Mouse (Mus musculus): ENCODE data around the gene Atf3.

Atf3 gene

DNA sequence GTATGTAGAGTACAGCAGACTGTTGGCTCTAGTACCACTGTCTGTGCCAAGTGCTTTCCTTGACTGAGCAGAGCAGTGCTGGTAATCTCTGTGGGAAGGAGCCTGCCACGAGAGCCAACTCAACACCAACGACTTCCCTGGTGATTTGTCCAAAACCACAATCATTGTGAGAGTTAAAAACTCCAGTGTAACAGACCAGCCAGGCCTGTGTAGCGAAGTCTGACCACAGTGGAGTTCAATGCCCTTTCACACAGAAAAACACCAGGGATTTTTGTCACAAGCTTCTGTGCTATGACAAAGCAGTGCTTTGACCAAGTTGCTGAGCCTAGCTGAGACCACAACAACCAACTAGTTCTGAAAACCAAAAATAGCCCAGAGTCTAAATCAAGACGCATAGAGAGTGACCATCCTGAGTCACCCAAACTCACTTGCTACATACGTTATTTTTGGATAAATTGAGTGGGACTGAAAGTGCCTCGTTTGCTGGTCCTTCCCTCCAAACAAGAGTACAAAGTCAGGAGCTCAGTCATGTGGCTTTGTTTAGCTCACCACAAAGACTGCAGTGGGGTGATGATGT, 12.6 kb upstream of the Atf3 start:
- DNase-seq (ENCODE audit: low spot score in 2 of 2), result no peak

DNA sequence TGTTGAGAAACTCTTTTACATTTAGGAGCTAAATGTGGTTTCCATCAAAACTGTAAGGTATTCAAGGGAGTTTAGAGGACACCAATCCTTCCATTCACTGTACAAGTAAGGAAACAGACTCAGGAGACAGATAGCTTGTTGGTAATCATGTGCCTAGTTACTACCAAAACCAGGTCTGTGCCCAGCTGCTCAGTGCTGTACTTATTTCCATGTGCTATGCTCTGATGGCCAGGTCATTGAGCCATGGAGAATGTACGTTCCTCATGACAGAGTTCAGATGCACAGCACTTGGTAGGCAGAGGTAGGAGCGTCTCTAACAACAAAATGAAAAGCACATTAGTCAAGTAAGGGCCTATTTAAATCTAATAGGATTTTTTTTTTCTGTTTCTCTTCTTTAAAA, 8.7 kb upstream of the Atf3 start:
- no peak for DNase-seq (ENCODE audit: low spot score in 2 of 2)

DNA sequence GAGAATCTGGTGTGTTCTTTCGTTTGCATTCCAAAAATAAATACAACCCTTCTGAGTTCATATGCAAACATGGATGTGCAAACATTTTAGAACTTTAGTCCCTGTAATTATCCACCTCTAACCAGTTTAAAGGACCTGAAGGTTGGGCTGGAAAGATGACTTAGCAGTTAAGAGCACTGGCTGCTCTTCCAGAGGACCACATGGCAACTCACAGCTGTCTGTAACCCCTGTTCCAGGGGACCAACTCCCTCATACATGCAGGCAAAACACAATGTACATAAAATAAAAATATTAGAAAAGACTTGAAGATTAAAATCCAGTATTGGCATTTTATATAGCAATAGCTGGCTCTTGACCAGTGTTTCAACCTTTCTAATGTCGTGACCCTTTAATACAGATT, 7.9 kb upstream of the Atf3 start:
- DNase-seq (ENCODE audit: low spot score in 2 of 2), result no peak

DNA sequence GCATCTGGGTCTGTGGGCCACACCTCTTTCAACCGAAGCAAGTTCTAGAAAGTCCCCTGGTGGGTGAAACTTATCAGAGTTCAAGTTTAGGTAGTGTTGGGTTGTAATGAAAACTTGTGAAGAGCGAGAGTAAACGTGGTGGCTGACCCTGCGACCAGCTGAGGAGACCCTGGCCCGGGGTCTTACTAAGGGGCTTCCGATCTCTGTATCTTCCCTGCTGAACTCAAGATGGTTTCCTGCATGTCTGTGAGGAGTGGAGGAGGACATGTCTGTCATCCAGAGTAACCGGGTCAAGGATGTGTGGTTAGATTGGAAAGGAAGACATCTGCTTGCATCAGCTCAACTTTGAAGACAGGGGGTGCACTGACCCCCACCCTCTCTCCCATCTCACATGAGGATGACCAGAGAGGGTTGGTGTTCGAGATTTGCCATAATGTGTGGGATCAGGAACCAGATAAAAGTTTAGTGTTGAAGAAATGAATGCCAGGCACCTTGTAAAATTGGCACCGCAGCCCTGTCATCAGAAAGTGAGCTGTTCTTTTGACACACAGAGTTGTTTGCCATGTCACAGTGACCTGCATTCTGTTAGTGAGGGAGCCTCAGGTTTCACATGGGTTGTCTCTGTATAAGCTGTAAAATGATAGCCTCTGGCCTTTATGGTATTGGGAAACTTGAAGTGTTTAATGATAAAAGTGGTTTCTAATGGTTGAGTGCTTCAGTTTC, 7.3 kb upstream of the Atf3 start:
- no peak for DNase-seq (ENCODE audit: low spot score in 2 of 2)

DNA sequence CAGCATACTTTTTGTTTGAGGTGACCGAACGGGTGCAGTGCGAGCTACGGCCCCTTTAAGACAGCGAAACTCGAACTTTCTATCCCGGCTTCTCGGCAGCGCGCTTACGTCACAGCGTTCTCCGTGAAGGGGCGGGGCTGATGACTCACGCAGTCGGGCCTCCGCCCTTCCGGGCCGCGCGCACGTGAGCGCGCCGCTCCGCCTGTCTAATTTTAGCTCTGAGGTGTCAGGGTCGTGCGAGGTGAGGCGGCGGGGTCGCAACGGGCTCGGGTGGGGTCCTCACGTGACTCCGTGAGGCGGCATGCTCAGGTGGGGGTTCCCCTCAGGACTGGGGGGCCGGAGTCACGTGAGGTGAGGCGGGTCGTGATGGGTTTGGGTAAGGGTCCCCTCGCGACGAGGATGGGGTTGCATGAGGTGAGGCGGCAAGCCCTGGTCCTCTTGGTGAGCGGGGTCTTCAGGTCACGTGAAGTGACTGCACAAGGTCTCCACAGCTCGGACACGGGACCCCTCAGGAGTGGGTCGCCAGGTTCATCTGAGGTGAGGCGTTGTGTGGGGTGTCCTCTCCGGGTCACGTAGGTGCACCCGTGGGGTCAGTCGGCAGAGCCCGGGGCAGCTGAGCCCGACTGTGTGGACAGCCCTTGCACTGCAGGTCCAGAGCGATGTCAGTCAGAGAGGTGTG, 6.6 kb upstream of the Atf3 start:
- peak; percentile 85 to 90 for DNase-seq (ENCODE audit: low spot score in 2 of 2)

DNA sequence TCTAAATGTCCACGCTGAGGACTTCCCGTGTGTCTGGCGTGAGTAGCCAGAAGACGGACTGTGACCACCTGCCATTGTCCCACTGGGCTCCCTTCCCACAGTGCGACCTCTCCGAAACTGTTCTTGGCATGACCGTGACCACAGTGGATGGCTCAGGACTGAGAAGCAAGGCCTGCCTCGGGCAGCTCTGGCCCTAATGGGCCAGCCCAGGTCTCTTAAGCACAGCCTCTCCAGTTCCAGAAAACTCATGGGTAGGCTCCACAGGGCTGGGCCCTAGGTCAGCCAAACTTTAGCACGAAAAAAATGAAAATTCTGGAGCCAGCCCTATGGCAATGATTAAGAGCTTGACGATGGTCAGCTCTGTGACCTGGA, 6.1 kb upstream of the Atf3 start:
- DNase-seq (ENCODE audit: low spot score in 2 of 2), result no peak

DNA sequence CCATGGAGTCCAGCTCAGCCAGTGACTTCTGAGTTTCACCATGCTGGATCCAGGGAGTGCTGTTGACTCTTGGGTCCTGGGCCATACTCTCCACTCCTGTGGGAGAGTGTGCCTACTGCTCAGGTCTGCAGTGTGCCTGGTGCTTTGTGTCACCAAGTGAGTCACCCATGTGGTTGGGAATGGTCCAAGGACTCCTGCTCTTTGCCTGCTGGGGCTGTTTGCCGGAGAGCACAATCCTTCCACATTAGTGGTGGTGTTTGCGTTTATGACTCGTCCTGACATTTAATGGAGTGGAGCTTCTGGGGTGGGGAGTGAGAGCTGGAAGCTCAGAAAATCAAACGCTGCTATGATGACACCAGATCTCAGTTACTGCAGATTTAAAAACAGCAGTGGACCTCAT, 4.2 kb upstream of the Atf3 start:
- no peak for DNase-seq (ENCODE audit: low spot score in 2 of 2)

DNA sequence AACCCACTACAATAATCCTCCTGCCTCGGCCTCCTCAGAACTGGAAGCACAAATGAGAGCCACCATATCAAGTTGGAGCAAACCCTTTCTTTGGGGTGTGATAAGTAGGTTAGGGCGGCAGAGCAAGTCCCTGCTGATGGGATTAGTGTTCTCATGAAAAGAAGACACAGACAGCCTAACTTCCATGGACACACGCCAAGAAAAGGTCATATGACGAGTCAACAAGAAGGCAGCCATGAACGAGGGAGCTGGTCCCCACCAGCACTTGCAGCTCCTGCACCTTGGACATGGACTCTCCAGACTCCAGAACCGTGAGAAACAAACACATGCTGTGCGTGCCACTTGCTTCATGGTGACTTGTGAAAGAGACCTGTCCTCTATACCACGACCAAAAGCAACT, 2.7 kb upstream of the Atf3 start:
- DNase-seq (ENCODE audit: low spot score in 2 of 2), result no peak

DNA sequence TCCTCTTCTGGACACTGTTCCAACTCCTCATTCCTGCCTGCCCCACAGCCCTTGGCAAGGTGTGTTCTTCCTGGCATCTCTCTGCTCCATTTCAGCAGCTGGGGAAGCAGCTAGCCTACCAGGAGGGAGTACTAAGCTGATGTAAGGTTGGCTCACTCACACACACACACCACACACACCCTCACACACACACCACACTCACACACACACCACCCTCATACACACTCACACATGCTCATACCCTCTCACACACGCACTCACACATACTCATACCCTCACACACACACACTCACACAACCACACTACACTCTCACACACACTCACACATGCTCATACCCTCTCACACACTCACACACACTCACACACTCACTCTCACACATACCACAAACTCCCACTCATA, 1.9 kb upstream of the Atf3 start:
- DNase-seq (ENCODE audit: low spot score in 2 of 2), result no peak

DNA sequence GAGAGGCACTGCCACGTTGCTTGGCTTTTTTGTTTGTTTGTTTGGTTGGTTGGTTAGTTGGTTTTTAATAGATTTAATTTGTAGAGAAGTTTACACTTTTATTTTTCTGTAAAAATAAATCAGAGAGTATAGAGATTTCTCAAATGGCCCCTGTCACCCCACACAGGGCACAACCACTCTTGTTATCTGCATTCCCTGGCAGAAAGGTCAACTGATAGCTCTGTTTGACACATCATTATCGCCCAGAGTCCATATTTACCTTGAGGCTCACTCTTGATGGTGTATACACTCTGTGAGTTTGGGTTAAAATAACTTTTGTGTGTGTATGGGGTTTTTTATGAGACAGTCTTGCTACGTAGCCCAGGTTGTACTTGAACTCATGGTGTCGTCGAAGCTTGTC, 744 bp upstream of the Atf3 start:
- no peak for DNase-seq (ENCODE audit: low spot score in 2 of 2)

DNA sequence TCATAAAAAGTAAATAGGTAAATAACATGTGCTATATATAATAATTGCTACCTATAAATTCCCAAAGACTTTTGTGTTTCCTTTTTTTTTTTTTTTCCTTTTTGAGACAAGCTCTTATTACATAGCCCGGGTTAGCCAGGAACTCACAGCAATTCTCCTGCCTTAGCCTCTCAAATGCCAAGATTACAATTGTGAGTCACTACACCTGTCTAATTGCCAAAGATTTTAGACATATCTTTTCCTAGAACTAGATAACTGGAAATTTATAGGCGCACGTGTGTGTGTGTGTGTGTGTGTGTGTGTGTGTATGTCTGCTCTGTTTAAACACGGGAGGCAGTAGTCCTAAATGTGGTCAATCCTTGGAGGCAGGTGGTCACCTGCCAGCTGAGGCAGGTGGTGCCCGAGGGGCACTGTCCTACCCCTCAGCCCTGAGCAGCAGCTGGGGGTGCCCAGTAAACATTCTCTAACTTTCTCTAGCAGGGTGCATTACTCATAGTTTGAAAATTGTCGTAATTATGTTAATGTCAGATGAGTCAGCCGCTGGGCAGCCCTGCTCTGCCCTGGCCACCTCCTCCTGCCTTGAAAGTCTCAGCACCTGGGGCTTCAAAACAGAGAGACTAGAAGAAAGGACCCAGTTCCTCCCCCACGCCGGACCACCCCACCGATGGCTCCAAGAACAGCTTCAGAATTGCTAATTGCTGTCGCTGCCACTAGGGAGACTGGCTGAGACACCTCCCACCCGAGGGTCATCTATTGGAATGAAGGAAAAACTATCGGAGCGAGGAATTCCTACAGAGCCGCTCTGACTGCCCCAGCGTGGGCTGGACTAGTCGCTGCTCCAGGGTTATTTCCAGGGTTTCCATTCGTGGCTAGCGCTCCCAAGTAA, 1.8 kb downstream of the Atf3 start:
- DNase-seq (ENCODE audit: low spot score in 2 of 2), result no peak

DNA sequence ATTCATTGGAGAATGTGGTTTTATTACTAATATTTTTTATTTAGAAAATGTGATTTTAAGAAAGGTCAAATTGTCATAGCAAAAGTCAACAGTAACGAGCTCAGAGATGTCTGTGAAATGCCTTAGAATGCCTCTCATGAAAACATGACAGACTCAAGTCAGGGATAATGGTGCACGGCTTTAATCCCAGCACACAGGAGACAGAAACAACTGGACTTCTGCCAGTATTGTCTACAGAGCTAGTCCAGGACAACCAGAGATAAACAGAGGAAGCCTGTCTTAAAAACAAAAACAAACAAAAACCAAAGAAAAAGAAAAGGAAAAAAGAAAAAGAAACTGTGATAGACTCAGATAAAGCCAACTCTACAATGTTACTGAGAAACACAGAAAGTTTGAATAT, 6.7 kb downstream of the Atf3 start:
- DNase-seq (ENCODE audit: low spot score in 2 of 2), result no peak

DNA sequence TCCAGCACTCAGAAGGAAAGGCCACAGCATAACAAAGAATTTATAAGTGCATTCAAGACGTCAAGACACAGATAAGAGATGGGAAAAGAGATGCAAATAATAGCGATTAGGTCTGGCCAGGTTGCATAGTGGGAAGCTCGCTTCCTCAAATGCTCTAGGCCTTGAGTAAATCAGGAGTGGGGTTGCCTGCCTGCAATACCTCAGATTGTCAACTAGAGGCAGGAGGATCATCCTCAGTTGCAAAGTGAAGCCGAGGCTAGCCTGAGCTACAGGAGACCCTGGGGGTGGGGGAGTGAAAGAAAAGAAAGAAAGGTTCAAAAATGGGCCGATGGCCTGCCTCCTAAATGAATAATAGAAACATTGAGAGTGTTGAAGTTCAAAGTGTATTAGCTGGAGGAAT, 12.0 kb downstream of the Atf3 start:
- no peak for DNase-seq (ENCODE audit: low spot score in 2 of 2)

DNA sequence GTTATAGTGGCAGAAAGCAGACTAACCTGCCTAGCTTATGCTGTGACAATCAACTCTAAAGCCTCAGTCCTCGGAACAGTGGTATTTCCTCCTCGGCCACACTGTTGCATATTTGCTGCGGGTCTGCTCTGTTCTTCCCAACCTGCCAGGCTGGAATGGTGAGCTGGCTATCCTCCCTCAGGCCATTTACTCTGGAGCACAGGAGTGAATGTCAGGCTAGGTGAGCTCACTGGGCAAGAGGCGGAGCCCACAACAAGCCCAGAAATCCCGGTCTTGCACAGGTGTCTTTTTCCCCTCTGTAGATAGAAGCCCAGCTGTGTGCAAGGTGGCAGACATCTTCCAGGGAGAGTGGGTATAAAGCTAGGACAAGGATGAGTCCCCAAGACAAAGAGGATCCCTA, 13.0 kb downstream of the Atf3 start:
- DNase-seq (ENCODE audit: low spot score in 2 of 2), result no peak

DNA sequence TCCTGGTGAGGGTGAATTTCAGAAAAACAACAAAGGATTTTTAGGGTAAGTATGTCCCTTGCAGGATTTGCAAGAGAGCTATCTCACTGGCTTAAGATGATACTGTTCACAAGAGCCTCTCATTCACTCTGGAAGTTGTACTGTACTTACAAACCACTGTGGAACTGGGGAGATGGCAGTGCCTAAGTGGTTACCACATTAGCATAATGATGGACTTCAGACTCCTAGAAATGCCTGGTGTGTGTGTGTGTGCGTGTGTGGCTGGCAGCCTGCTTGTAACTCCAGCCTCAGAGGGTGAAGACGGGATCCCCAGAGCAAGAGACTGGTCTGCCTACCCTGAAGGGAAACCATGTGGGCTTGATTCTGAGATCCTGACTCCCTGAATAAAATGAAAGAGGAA, 14.3 kb downstream of the Atf3 start:
- no peak for DNase-seq (ENCODE audit: low spot score in 2 of 2)

DNA sequence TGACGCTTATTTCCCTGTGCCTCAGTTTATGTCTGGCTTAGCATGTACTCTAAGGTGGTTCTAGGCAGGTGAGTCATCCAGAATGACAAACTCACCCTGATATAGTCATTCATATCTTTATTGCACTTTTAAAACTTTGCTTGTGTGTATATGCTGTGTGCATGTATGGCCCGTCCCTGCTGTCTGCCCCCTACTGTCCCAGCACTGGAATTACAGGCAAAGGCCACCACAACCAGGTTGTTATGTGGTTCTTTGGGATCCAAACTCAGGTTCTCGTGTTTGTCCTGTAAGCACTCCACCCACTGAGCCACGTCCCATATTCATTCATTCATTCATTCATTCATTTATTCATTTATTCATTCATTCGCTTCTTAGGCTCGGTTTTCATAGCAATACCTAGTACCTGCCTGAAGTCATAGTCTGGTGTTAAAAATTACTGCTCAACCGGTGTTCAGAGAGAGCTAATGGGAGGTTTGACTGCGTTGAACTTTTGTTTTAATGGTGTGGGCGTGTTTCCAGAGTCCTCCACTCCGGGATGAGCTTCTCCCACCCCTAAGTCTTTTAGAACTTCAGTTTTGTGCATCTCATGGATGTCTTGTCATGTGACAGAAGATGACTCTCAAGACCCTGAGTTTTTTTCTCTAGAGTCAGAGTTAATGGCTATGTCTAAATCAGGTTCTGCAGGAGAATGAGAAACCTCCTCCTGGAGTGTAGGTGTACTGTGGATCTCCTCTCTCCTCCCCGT, 15.5 kb downstream of the Atf3 start:
- no peak for DNase-seq (ENCODE audit: low spot score in 2 of 2)

DNA sequence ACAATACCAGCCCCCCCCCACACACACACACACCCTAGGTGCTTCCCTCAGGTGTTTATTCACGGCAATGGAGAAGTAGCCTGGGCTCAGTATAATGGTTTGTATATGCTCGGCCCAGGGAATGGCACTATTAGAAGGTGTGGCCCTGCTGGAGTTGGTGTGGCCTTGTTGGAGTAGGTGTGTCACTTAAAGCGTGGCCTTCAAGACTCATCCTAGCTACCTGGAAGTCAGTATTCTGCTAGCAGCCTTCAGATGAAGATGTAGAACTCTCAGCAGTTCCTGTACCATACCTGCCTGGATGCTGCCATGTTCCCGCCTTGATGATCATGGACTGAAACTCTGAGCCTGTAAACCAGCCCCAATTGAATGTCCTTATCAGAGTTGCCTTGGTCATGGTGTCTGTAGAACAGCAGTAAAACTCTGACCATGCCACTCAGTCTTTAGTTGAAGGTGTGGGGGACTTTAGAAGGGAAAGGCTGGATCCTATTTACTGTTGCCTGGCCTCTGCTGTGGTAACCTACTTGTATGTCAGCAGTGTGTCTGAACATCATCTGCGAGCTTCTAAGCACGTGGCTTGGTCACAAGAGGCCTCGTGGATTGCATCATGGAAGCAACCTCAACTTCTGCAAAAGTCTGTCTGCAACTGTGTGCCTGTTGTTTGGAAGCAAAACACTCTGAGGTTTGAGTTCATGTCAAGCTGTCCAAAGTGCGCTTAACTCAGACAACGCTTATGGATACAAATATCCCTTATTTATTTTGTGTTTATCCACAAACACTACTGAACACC, 16.8 kb downstream of the Atf3 start:
- no peak for DNase-seq (ENCODE audit: low spot score in 2 of 2)

DNA sequence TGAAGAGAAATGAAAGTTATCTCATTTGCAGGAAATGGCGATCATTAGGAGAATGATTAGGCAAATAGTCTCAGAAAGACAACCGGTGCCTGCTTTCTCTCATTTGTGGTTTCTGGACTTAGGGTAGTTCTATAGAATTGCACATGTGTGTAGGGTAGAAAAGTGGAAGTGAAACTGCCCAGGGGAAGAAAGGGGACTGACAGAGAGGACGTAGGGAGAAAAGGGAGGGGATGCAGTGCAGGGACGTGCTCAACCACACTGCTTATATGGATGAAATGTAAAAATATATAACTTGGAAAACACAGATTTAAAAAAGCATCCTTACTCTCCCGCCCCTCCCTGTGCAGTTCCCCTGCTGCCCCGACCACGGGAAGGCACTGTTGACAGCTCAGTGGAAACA, 19.9 kb downstream of the Atf3 start:
- DNase-seq (ENCODE audit: low spot score in 2 of 2), result no peak

DNA sequence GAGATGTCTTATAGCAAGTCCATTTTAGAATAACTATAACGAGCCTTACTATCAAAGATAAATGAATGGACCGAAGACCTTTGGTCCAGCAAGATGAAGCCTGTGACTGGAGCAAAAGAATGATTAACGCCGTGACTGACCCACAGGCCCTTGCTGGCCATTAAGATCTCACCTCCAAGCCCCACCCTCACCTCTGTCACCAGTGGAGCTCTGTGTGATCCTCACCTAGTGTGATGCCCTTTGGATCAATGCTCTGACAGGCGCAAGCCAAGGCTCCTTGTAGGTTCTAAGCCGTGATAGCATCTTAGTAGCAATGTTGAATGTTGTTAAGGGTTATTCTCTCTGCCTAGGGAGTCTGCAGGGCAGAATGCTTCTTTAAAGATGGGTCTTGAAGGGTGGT, 21.8 kb downstream of the Atf3 start:
- DNase-seq (ENCODE audit: low spot score in 2 of 2), result no peak

DNA sequence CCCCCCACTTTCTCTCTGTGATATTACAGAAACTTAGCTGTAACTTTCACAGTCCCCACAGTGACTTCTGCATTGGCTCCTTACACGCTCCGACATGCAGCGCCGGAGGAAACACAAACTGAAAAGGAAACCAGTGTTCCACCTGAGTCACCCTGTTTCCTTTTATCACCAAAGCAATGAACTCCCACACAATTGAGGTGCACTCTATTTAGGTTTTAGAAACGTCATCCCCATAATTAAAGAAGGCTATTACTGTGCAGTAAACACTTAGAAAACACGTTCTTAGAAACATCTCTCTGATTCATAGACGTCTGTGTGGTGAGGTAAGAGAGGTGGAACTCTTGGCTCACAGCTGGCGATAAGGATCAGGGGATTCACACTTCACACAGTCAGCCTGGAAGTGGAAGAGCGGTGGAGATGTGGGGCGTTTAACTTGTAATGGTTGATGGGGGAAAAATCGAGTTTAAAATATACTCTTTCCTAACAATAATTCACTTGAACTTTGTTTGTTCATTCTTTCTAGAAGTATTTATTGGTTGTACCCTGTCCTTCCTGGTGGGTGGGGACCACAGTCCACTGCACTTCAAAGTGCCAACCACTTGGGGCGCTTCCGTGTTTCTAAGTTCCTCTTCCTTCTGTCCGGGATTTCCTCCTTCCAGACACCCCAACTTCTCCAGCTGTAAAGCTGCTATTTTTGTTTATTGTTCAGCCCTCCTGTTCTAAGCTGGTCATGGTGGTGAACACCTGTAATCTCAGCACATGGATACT, 24.0 kb downstream of the Atf3 start:
- no peak for DNase-seq (ENCODE audit: low spot score in 2 of 2)

Data from frontal cortex, postnatal 14 days (tissue).